Mouse (Mus musculus): ENCODE data around the gene Pno1.

GRCm38 (mm10) chr11:17192151-17192844 lies 19.1 kb downstream of the Pno1 start:
- no peak for TF ChIP-seq ZC3H11A (IDR thresholded peaks at IDR 0.05; ENCODE audit: low read depth, low read length)
- TF ChIP-seq EP300 (IDR thresholded peaks at IDR 0.05; ENCODE audit: low read length), result no peak
- no peak; a peak in 1 of 4 replicates for TF ChIP-seq CTCF (conservative IDR thresholded peaks at IDR 0.05 in 1 of 2, IDR thresholded peaks at IDR 0.05 in 1 of 2; ENCODE audit: low read depth in 2 of 2, low read length in 2 of 2)
- TF ChIP-seq E2F4 (IDR thresholded peaks at IDR 0.05; ENCODE audit: insufficient replicate concordance, low read depth, low read length), result no peak
- no peak for TF ChIP-seq CHD2 (IDR thresholded peaks at IDR 0.05; ENCODE audit: low read length)
- TF ChIP-seq MAX (IDR thresholded peaks at IDR 0.05; ENCODE audit: low read length), result no peak

Data from CH12.LX (cell line).